Mouse (Mus musculus): ENCODE data around the gene Tbata.
A peak's percentile ranks its signal among the peaks of the same experiment; 100 is the strongest.

Tbata gene

DNA sequence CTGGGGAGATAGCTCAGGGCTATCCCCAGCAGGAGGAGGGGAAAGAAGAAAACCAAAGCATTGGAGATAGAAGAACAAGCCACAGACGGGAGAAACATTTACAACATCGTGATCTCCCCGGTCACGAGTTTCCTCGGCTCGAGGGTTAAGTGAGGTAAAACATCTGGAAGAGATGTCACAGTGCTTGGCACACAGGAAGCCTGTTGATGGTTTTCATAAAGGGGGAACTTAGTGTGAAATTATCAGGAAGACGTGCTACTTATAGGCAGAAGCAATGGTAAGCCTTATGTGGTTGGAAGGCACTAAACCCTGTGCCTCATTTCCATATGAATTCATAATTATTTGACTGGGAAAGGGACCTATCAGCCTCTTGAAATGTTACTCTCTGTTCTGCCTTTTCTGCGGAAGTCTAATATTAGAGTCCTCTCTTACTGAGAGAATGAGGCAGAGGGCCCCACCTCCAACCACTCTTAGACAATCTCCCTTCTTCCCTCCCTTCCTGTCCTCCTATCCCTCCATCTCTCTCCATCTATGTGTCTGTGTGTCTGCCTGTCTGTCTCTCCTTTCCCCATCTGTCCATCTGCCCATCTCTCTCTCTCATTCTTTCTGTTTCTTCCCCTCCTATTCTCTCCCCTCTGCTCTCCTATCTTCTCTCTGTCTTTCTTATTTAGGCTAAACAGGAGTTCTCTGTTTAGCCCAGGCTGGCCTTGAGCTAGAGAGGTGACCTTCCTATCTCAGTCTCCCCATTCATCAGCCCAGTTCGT is 4.2 kb upstream of the Tbata start:
- DNase-seq (ENCODE audit: low read depth) = no peak

DNA sequence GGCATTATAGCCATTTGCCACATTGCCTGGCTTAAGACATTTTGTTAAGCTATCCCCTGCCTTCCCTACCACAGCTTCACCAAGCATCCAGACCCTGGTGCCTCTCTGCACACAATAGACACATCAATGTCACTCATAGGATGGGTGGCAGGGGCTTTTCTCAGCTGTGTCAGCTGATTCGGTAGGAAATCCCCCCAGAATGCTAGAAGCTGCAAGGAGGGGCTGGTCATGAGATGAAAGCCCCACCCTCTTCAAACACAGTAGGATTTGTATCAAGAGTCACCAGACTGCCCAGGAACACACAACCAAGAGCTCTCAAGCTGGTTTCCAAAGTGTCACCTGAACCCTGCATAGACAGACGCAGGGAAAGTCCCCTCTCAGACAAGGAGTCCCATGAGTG is 3.4 kb upstream of the Tbata start:
- DNase-seq (ENCODE audit: low read depth) = no peak

DNA sequence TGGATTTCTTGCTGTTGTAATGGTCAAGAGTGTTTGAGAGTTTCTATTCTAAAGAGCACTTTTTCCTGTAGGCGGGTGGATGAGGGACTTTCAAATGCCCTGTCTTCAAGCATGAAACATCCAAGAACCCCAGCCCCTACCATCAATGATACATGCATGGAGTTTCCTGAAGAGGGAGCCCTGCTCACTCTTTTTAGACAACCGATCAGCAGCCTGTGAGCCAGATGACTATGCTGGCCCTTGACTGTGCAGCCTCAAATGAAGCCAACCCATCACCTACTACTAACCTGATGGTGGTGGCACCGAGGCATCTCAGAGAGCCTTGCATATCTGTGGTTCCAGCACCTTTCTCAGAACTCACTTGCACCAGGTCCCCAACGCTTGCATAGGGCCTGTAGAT is 742 bp downstream of the Tbata start:
- DNase-seq (ENCODE audit: low read depth) = no peak

DNA sequence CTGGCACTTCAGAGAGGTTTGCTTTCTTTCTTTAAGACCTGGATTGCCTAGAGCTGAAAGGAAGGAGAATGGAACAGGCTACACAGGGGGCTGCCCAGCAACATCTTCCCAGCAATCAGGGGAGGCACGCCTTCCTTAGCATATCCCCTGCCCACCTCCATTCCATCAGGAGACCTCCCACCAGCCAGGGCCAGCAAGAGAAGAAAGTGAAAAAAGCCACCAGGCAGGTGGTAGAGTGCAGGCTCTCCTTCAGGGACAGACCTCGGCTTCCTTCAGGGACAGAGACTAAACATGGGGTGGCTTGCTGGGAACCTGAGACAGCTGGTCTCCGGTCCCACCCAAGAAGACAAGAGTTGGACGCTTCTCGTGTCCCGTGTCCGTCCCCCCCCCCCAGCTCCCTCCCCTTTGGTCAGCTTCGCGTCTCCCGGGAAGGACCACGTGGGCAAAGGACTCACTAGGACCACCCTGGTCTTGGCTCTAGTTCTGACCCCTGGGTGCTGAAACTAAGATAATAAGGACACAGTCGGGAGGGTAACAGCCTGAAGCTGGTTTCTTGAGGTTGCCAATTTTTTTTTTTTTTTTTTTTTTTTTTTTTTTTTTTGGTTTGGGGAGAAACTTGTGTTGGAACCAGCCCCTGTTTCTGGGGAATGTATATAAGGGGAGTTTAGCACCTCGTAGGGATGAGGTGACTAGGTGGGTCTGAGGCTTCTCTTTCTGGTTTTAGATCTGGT is 3.1 kb downstream of the Tbata start:
- DNase-seq (ENCODE audit: low read depth) = no peak

DNA sequence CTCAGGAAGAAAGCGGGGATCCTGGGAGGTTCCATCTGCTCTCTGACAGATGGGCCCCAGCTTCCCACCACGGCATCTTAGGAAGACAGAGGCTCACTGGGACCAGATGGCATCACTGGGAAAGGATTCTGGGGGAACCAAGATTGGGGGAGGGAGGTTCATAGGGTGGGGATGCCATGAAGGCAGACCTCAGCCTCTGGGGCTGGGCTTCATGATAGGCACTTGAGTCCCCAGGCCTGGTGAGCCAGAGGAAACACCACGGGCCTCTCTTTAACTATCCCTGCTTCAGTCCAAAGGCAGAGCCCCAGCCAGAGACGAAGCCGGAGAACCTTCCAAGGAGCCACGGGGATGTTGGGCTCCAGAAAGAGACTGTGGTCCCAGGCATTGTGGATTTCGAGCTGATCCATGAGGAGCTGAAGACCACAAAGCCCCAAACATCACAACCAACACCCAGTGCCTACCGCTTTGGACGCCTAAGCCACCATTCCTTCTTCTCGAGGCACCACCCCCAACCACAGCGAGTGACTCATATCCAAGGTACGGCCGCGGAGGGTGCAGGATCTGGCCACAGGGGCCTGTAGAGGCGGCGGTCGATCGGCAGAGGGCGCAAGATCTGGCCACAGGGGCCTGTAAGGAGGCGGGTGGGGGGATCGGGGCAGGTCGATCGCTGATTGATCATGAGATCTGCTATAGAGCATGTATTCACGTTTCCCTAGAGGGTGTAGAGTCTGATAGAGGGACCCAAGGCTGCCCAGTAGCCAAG is 3.9 kb downstream of the Tbata start:
- peak; percentile 56 for DNase-seq (ENCODE audit: low read depth)

DNA sequence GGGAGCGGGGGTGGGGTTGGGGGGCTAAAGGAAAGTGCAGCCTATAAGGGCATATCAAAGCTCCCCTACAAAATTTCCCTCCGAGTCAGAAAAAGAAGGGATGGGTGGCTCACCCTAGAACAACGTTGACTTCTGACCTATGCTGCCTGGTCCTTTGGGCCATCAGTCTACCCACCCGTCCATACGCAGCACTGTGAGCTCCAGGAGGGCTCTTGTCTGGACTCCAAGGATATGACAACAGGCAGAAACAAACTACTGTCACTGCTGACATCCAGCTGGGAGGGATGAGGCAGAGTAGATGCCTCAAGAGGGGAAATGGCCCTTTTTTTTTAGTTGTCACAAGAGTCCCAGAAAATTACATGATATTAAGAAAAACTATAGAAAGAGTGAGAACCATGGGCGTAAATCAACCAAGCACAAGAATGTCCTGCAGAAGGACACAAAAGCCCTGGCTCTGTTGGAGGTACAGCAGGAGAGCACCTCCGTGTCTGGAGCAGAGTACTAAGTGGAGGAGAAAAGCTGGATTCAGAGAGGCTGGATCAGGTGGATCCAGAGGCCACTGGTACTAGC is 4.6 kb downstream of the Tbata start:
- no peak for DNase-seq (ENCODE audit: low read depth)

DNA sequence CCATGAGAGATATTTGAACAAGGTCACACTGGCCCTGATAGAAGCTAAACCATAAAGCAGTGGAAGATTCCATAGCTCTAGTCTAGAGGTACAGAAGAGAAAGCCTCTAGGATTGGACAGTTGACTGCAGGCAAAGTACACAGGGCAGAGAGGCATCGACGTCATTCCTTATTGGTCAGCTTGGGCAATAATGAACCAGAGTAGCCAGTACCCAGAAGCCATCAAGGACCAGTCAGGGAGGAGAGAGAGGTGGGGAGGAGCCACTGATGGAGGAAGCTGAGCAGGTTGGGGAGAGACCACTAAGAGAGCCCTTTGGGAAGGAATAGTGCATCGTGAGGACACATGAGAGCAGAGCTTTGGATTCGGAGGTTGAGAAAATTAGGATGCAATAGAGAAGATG is 6.0 kb downstream of the Tbata start:
- DNase-seq (ENCODE audit: low read depth) = no peak

DNA sequence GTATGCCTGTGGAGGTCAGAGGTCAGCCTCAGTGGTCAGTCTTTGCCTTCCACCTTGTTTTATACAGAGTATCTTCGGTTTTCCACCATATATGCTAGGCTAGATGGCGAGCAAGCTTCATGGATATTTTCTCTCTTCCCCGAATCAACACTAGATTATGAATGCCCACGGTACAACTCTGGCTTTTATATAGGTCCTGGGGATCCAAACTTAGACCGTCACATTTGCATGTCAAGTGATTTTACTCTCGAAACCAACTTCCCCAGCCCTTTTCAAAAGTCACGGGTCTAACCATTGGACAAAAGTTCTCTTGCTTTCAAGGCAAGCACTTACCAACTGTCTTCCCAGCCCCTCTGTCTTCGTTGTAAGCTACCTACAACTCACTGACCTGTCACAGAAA is 6.9 kb downstream of the Tbata start:
- DNase-seq (ENCODE audit: low read depth) = no peak

DNA sequence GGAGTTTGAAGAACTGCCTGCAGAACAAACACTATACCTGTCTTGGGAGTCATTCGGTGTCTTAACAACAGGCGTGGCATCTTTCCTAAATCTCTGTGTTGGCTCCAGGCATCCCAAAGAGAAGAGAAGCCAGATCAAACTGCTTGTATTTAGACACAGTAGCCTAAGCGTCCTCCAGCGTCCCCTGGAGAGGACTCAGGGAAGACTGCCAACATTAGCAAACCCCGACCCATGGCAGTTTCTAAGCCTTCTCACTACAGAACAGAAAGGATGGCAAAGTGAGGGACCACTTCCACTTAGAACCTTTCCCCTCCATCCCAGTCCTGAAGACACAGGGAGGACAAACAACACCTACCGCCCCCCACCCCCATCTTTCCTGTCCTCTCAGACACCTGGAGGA is 8.2 kb downstream of the Tbata start:
- no peak for DNase-seq (ENCODE audit: low read depth)

DNA sequence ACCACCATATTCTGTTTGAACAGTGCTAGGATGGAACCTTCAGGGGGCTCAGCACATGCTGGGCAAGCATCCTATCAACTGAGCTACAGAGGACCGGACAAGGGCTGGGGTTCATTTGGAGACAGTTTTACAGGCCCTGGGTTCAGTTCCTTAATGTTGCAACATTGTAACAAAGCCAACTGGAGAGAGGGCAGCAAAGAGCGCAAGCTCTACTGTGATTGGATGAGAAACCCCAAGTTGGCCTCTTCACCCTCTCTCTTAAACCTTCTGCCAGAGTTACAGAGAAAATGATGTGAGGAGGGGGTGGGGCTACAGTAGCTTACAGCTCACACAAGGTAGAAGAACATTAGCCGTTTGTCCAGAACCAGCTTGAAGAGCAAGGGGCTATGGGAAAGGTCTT is 15.2 kb downstream of the Tbata start:
- DNase-seq (ENCODE audit: low read depth) = no peak

DNA sequence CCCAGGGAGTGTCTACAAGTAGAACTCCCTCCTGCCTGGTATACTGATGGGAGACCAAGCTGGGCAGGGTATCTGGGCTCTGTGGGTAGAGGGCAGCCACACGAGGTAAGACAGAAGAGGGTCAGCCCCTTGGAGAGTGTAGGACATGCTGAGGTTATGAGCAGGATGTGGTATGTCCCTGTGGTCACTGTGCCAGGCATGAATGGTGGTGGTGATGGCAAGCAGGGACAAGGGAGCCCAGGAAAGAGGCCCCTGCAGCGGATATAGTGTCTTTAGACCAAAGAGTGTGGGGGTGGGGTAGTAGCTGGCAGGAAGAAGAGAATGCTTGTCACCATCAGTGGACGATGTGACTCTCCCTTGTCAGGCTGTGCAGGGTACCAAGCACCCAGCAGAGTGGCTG is 16.3 kb downstream of the Tbata start:
- DNase-seq (ENCODE audit: low read depth) = no peak

DNA sequence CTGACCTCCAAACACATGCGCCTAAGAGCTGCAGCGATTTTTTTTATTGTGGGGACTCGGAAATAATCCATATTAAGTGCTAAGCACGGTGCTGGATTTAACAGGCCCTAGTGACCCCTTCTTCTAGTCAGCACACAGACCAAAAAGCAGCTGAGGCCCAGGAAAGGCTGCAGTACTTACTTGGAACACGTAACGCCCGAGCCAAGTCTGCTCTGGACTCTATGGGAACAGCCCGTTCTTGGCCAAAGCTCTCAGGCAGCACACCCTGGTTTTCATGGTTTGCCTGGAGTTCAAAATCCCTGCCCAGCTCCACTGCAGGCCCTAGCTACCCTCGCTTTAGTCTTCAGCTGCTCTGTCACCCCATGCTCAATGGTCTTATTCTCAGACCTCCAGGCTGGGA is 22.9 kb downstream of the Tbata start:
- DNase-seq (ENCODE audit: low read depth) = no peak

DNA sequence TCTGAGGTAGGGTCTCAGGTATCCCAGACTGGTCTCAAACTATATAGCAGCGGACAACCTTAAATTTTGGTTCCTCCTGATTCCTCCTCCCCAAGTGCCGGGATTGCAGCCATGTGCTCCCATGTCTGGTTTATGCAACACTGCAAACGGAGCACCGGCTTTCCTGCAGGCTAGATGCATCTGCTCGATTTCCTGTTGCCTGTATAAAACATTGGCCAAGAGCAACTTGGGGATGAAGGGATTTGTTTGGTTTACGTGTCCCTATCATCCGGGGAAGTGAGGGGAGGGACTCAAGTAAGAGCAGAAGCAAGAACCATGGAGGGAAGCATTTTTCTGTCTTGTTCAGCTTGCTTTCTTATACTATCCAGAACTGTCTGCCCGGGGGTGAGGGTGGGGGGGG is 23.5 kb downstream of the Tbata start:
- DNase-seq (ENCODE audit: low read depth) = no peak

DNA sequence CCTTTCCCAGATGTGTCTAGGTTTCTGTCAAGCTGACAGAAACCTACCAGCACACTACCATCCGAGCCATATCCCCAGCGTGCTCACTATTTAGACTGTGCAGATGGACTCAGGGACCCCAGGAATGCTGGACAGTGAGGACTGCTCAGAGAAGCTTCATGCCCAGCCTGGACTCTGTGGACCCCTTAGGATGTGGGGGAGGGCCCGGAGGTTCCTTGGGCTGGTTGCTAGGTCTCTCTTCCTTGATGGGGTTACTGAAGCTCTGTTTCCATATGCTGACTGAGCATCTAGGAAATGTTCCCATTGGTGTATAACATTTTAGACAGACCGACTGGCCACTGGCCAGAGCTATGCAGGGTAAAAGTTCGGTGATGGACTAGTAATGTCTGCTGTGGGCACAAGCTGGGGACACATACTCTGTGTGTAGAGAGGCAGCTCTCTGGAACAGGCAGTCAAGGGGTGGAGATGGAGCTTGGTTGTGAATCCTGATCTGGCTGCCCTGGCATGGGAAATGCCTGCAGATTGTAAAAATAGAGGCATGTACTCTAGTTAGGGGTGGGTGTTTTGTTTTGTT is 24.1 kb downstream of the Tbata start:
- no peak for DNase-seq (ENCODE audit: low read depth)

DNA sequence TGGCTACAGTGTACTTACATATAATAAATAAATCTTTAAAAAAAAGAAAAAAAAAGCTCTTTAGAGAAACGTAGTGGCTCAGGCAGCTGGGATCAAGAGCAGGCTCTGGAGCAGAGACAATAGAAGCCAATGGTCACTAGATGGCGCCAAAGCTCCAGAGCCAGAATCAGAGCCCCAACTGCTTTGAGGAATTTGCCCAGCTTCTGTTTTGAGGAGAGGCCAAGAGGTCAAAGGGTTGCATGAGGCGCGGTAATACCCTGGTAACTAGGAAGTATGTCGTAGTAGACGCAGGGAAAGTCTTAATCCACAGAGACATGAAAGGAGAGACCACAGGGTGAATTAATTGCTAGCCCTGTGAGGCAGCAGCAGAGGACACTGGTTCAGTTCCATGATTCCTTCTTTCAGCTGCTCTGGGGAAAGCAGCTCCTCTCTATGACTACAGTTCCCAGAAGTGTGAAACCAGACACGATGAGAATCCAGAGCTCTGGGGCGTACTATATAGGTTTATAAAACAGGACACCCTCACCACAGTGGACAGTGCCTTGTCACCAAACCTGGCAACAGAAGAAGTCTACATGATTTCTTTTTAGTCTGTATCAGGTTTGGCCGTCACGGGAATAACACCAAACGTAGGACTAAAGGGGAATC is 27.9 kb downstream of the Tbata start:
- peak; percentile 78 for DNase-seq (ENCODE audit: low read depth)

DNA sequence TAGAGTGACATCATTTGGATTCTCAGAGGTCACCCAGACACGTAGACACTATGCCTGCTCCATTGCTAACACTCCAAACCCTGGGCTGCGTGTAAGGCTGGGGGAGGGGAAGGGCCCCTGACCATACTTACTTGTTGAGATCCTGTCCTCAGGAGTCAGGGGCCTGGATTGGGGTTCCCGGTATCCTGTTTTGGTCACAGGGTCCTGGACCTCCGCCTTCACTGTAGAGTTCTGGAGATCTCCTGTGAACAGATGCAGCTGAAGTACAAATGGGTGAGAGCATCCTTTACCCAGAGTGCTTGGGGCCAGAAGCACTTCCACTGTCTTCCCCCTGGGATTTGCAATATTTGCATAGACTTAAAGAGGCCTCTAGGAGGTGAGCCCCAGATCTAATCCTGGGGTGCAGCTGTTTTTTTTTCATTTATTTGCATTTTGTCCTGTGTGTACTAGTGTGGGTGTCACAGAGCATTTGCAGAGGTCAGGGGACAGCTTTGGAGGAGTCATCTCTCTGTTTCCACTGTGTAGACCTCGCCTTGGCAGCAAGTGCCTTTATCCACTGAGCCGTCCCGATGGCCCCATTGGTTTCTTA is 28.6 kb downstream of the Tbata start:
- DNase-seq (ENCODE audit: low read depth) = no peak

DNA sequence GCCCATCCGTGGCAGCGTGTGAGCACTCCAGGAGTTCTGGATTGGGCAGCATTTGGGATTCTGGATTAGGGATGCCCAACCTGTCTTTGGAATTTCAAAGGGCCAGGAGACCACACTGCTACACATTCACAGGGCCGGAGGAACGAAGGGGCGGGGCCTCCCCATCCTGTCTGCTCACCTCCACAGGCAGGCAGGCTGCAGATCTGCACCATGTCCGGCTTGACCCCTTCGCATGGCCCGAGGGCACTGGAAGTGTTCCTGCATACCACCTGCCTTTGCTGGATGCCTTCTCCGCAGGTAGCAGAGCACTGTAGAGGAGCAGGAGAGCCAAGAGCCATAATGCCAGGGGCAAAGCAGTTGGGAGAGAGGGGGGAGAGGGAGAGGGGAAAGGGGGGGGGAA is 29.2 kb downstream of the Tbata start:
- no peak for DNase-seq (ENCODE audit: low read depth)

DNA sequence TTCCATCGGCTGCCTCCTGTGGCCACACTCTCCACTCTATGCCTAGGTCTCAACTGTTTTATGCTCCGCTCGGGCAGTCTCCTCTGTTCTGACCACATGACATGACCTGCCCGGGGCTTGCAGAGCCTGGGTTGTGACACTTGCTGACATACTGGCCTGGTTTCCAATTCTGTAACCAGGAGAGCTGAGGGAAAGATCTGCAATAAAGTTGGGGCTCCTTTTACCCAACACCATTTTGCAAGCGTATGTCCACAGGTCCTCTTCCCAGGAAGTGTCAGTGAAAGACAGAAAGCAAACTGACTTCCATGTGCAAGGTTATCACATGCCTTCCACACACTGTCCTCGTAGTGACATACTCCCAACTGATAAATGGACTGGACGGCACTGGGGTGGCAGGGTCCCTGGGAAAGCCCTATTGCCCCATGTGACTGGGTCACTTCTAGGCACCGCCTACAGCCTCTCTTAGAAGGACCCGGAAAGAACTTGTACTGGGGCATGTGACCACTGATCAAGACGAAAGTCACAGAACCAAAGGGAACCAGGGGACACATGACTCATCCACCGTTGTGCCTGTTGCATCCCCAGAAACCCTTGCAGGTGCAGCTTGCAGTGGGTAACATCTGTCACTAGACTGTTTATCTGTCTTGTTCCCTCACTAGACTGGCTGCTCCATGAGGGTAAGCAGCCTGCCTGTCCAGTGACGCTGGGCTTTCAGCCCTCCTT is 30.0 kb downstream of the Tbata start:
- no peak for DNase-seq (ENCODE audit: low read depth)

DNA sequence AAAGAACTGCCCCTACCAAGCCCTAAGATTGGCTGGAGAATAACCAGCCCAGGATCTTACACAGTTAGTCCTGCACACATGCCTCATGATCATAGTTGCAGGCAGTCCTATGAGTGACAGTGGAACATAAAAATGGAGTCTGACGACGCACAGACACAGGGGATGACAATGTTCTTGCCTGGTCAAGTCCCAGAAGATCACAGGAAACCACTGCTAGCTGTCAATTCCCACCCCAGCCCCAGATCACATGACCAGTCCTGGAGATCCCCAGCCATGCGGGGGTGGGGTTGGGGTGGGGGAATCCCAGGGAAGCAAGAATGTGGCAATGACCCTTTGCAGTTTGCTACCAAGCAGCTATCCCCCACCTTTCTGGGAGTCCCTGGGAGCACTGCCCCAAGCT is 32.2 kb downstream of the Tbata start:
- no peak for DNase-seq (ENCODE audit: low read depth)

DNA sequence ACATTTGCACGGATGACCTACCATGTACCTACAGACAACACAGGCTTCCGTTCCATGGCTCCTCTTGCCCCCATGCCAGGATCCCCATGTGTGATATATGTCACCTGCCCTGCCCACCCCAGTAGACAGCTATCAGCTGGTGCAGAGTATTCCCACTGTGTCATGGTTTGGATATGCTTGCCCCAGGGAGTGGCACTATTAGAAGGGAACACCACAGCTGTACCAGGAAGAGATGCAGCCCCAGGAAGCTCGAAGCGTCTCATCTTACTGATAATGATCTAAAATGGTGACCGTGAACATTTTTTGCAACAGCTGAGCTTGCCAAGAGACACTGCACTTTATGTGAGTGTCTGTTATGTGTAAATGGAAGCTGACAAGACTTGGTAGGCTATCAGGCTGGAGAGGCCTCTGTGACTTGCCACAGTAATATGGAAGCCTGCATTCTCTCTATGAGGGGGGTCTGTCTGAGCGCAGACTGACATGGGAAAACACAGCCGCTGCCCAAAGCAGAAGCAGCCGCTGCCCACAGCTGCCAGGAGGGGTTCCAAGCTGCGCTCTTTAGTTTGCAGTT is 36.4 kb downstream of the Tbata start:
- DNase-seq (ENCODE audit: low read depth) = no peak
